Mouse (Mus musculus): Measurements from ENCODE around the gene Fermt1. TPM values are rescaled to one million over a fixed set of nuclear protein-coding genes. Genes with fewer than 3 reads are reported as not detected.

Gene Fermt1
- polyA plus RNA-seq, 1 experiment from 2014 or later, result 0.04 TPM

GRCm38 (mm10) chr2:132927871-132928270 lies 17.8 kb downstream of the Fermt1 start:
- no peak for ATAC-seq
- 56% methylated on average over 2 of the region's 2 CpGs for WGBS
- no peak overlapping the region for H3K4me2 ChIP-seq (ENCODE audit: low read length)
- no peaks in the 10 kb centered on the region for H3K4me1 ChIP-seq (ENCODE audit: control insufficient read depth, insufficient read depth, low read depth, low read length)
- no peak overlapping the region for H3K4me3 ChIP-seq (ENCODE audit: low read length)
- no peaks in the 10 kb centered on the region for H3K27me3 ChIP-seq (replicated peaks; ENCODE audit: control insufficient read depth, insufficient read depth, low read length)
- H3K36me3 ChIP-seq (ENCODE audit: control insufficient read depth, insufficient read depth, low read length), result no peaks in the 10 kb centered on the region
- H3K9me3 ChIP-seq (ENCODE audit: control insufficient read depth, low read length), result peaks cover 3% of the 10 kb centered on the region; the same call in 1 of the 2 replicates
- no peak overlapping the region for H3K9ac ChIP-seq (ENCODE audit: low read depth, low read length)
- no peak overlapping the region for H3K27ac ChIP-seq (ENCODE audit: low read depth, low read length)

GRCm38 (mm10) chr2:132927298-132927697 lies 18.4 kb downstream of the Fermt1 start:
- no peak for ATAC-seq
- Histone ChIP-seq H3K4me1 (ENCODE audit: control insufficient read depth, insufficient read depth, low read depth, low read length) (no peaks in the 10 kb centered on the region), H3K4me3 (ENCODE audit: low read length) (no peak overlapping the region), H3K27me3 (replicated peaks; ENCODE audit: control insufficient read depth, insufficient read depth, low read length) (no peaks in the 10 kb centered on the region), H3K9ac (ENCODE audit: low read depth, low read length) (no peak overlapping the region), H3K27ac (ENCODE audit: low read depth, low read length) (no peak overlapping the region), H3K36me3 (ENCODE audit: control insufficient read depth, insufficient read depth, low read length) (no peaks in the 10 kb centered on the region), H3K9me3 (ENCODE audit: control insufficient read depth, low read length) (peaks cover 3% of the 10 kb centered on the region; the same call in 1 of the 2 replicates), H3K4me2 (ENCODE audit: low read length) (no peak overlapping the region)
- 76% methylated on average over 2 of the region's 2 CpGs for WGBS

- ATAC-seq, result no peak
- 57% methylated on average over 8 of the region's 8 CpGs for WGBS
- H3K36me3 ChIP-seq (ENCODE audit: control insufficient read depth, insufficient read depth, low read length), result no peaks in the 10 kb centered on the region
Measured at GRCm38 (mm10) chr2:132923290-132924085, 22.2 kb downstream of the Fermt1 start.

GRCm38 (mm10) chr2:132922076-132922873 lies 23.4 kb downstream of the Fermt1 start:
- no peaks in the 10 kb centered on the region for H3K27me3 ChIP-seq (replicated peaks; ENCODE audit: control insufficient read depth, insufficient read depth, low read length)
- ATAC-seq, result no peak
- H3K4me1 ChIP-seq (ENCODE audit: control insufficient read depth, insufficient read depth, low read depth, low read length), result no peaks in the 10 kb centered on the region
- no peak overlapping the region for H3K9ac ChIP-seq (ENCODE audit: low read depth, low read length)
- no peak overlapping the region for H3K4me3 ChIP-seq (ENCODE audit: low read length)
- H3K9me3 ChIP-seq (ENCODE audit: control insufficient read depth, low read length), result no peaks in the 10 kb centered on the region
- no peak overlapping the region for H3K27ac ChIP-seq (ENCODE audit: low read depth, low read length)
- no peaks in the 10 kb centered on the region for H3K36me3 ChIP-seq (ENCODE audit: control insufficient read depth, insufficient read depth, low read length)
- no peak overlapping the region for H3K4me2 ChIP-seq (ENCODE audit: low read length)
- 68% methylated on average over 9 of the region's 9 CpGs for WGBS

More at GRCm38 (mm10) chr2:132923290-132924085, 22.2 kb downstream of the Fermt1 start:
- no peaks in the 10 kb centered on the region for H3K9me3 ChIP-seq (ENCODE audit: control insufficient read depth, low read length)
- no peaks in the 10 kb centered on the region for H3K4me1 ChIP-seq (ENCODE audit: control insufficient read depth, insufficient read depth, low read depth, low read length)
- no peak overlapping the region for H3K9ac ChIP-seq (ENCODE audit: low read depth, low read length)
- no peak overlapping the region for H3K27ac ChIP-seq (ENCODE audit: low read depth, low read length)
- H3K4me3 ChIP-seq (ENCODE audit: low read length), result no peak overlapping the region
- no peak overlapping the region for H3K4me2 ChIP-seq (ENCODE audit: low read length)
- H3K27me3 ChIP-seq (replicated peaks; ENCODE audit: control insufficient read depth, insufficient read depth, low read length), result no peaks in the 10 kb centered on the region

- no peaks in the 10 kb centered on the region for H3K4me1 ChIP-seq (ENCODE audit: control insufficient read depth, insufficient read depth, low read depth, low read length)
- 83% methylated on average over 1 of the region's 1 CpGs for WGBS
- no peak overlapping the region for H3K4me2 ChIP-seq (ENCODE audit: low read length)
- H3K27ac ChIP-seq (ENCODE audit: low read depth, low read length), result no peak overlapping the region
- no peak overlapping the region for H3K9ac ChIP-seq (ENCODE audit: low read depth, low read length)
- no peak for ATAC-seq
- no peak overlapping the region for H3K4me3 ChIP-seq (ENCODE audit: low read length)
- no peaks in the 10 kb centered on the region; the same call in 1 of the 2 replicates for H3K9me3 ChIP-seq (ENCODE audit: control insufficient read depth, low read length)
- no peaks in the 10 kb centered on the region for H3K27me3 ChIP-seq (replicated peaks; ENCODE audit: control insufficient read depth, insufficient read depth, low read length)
- H3K36me3 ChIP-seq (ENCODE audit: control insufficient read depth, insufficient read depth, low read length), result no peaks in the 10 kb centered on the region
Measured at GRCm38 (mm10) chr2:132914785-132915184, 30.9 kb downstream of the Fermt1 start.

GRCm38 (mm10) chr2:132906763-132907162 lies 38.9 kb downstream of the Fermt1 start:
- no peak for ATAC-seq
- H3K4me2 ChIP-seq (ENCODE audit: low read length), result no peak overlapping the region
- H3K27me3 ChIP-seq (replicated peaks; ENCODE audit: control insufficient read depth, insufficient read depth, low read length), result no peaks in the 10 kb centered on the region
- peaks cover 2% of the 10 kb centered on the region; the same call in 1 of the 2 replicates for H3K9me3 ChIP-seq (ENCODE audit: control insufficient read depth, low read length)
- H3K36me3 ChIP-seq (ENCODE audit: control insufficient read depth, insufficient read depth, low read length), result no peaks in the 10 kb centered on the region
- no peak overlapping the region for H3K9ac ChIP-seq (ENCODE audit: low read depth, low read length)
- no peaks in the 10 kb centered on the region for H3K4me1 ChIP-seq (ENCODE audit: control insufficient read depth, insufficient read depth, low read depth, low read length)
- H3K4me3 ChIP-seq (ENCODE audit: low read length), result no peak overlapping the region
- H3K27ac ChIP-seq (ENCODE audit: low read depth, low read length), result no peak overlapping the region
- WGBS, result 31% methylated on average over 8 of the region's 8 CpGs

GRCm38 (mm10) chr2:132904961-132905360 lies 40.7 kb downstream of the Fermt1 start:
- Histone ChIP-seq H3K4me3 (ENCODE audit: low read length) (no peak overlapping the region), H3K9ac (ENCODE audit: low read depth, low read length) (no peak overlapping the region), H3K36me3 (ENCODE audit: control insufficient read depth, insufficient read depth, low read length) (no peaks in the 10 kb centered on the region), H3K4me1 (ENCODE audit: control insufficient read depth, insufficient read depth, low read depth, low read length) (no peaks in the 10 kb centered on the region), H3K9me3 (ENCODE audit: control insufficient read depth, low read length) (peaks cover 2% of the 10 kb centered on the region; the same call in 1 of the 2 replicates), H3K27ac (ENCODE audit: low read depth, low read length) (no peak overlapping the region), H3K27me3 (replicated peaks; ENCODE audit: control insufficient read depth, insufficient read depth, low read length) (no peaks in the 10 kb centered on the region), H3K4me2 (ENCODE audit: low read length) (no peak overlapping the region)
- ATAC-seq, result no peak
- WGBS, result 71% methylated on average over 2 of the region's 2 CpGs

- no peak overlapping the region for H3K4me2 ChIP-seq (ENCODE audit: low read length)
- no peaks in the 10 kb centered on the region for H3K4me1 ChIP-seq (ENCODE audit: control insufficient read depth, insufficient read depth, low read depth, low read length)
- peaks cover 2% of the 10 kb centered on the region; the same call in 1 of the 2 replicates for H3K9me3 ChIP-seq (ENCODE audit: control insufficient read depth, low read length)
- WGBS, result 37% methylated on average over 3 of the region's 3 CpGs
- H3K36me3 ChIP-seq (ENCODE audit: control insufficient read depth, insufficient read depth, low read length), result no peaks in the 10 kb centered on the region
- ATAC-seq, result peak; percentile 42; the same call in 1 of the 2 replicates
- no peak overlapping the region for H3K9ac ChIP-seq (ENCODE audit: low read depth, low read length)
- no peak overlapping the region for H3K27ac ChIP-seq (ENCODE audit: low read depth, low read length)
- H3K27me3 ChIP-seq (replicated peaks; ENCODE audit: control insufficient read depth, insufficient read depth, low read length), result no peaks in the 10 kb centered on the region
- H3K4me3 ChIP-seq (ENCODE audit: low read length), result no peak overlapping the region
Measured at GRCm38 (mm10) chr2:132903498-132903897, 42.2 kb downstream of the Fermt1 start.

GRCm38 (mm10) chr2:132902056-132902455 lies 43.6 kb downstream of the Fermt1 start:
- 59% methylated on average over 3 of the region's 4 CpGs for WGBS
- no peak for ATAC-seq
- H3K4me2 ChIP-seq (ENCODE audit: low read length), result no peak overlapping the region
- no peak overlapping the region for H3K9ac ChIP-seq (ENCODE audit: low read depth, low read length)
- peaks cover 2% of the 10 kb centered on the region; the same call in 1 of the 2 replicates for H3K9me3 ChIP-seq (ENCODE audit: control insufficient read depth, low read length)
- no peak overlapping the region for H3K27ac ChIP-seq (ENCODE audit: low read depth, low read length)
- no peaks in the 10 kb centered on the region for H3K27me3 ChIP-seq (replicated peaks; ENCODE audit: control insufficient read depth, insufficient read depth, low read length)
- no peak overlapping the region for H3K4me3 ChIP-seq (ENCODE audit: low read length)
- no peaks in the 10 kb centered on the region for H3K36me3 ChIP-seq (ENCODE audit: control insufficient read depth, insufficient read depth, low read length)
- H3K4me1 ChIP-seq (ENCODE audit: control insufficient read depth, insufficient read depth, low read depth, low read length), result no peaks in the 10 kb centered on the region

All from hindbrain, embryonic 16.5 days (tissue).